Mouse (Mus musculus): ENCODE measurements at regions not wholly inside any gene's neighbourhood (a gene's known extent, or its start where the extent isn't known, plus 50 kb on each side); places are given as distances from the start of the nearest gene placed in this dataset.

- TF ChIP-seq POLR2A (IDR thresholded peaks at IDR 0.05; ENCODE audit: borderline replicate concordance, extremely low read depth, insufficient read depth, insufficient read length, poor library complexity, severe bottlenecking), result no peak
- TF ChIP-seq CTCF (IDR thresholded peaks at IDR 0.05; ENCODE audit: borderline replicate concordance, extremely low read depth, insufficient read depth, insufficient read length), result no peak
- DNase-seq (ENCODE audit: low read depth), result peak; percentile 77
Measured at GRCm38 (mm10) chr10:37694041-37694690, 555.4 kb upstream of the Marcks start.

GRCm38 (mm10) chr10:37692851-37693250 lies 554.1 kb upstream of the Marcks start:
- TF ChIP-seq POLR2A (IDR thresholded peaks at IDR 0.05; ENCODE audit: borderline replicate concordance, extremely low read depth, insufficient read depth, insufficient read length, poor library complexity, severe bottlenecking) (no peak), CTCF (IDR thresholded peaks at IDR 0.05; ENCODE audit: borderline replicate concordance, extremely low read depth, insufficient read depth, insufficient read length) (no peak)
- no peak for DNase-seq (ENCODE audit: low read depth)

GRCm38 (mm10) chr10:37691939-37692338 lies 553.2 kb upstream of the Marcks start:
- DNase-seq (ENCODE audit: low read depth), result peak; percentile 81
- TF ChIP-seq CTCF (IDR thresholded peaks at IDR 0.05; ENCODE audit: borderline replicate concordance, extremely low read depth, insufficient read depth, insufficient read length) (no peak), POLR2A (IDR thresholded peaks at IDR 0.05; ENCODE audit: borderline replicate concordance, extremely low read depth, insufficient read depth, insufficient read length, poor library complexity, severe bottlenecking) (no peak)

- TF ChIP-seq CTCF (IDR thresholded peaks at IDR 0.05; ENCODE audit: borderline replicate concordance, extremely low read depth, insufficient read depth, insufficient read length), result no peak
- no peak for TF ChIP-seq POLR2A (IDR thresholded peaks at IDR 0.05; ENCODE audit: borderline replicate concordance, extremely low read depth, insufficient read depth, insufficient read length, poor library complexity, severe bottlenecking)
- peak; percentile 70 for DNase-seq (ENCODE audit: low read depth)
Measured at GRCm38 (mm10) chr10:37683101-37683500, 544.4 kb upstream of the Marcks start.

GRCm38 (mm10) chr10:37680601-37681000 lies 541.9 kb upstream of the Marcks start:
- peak; percentile 60 for DNase-seq (ENCODE audit: low read depth)

GRCm38 (mm10) chr10:37677826-37678225 lies 539.1 kb upstream of the Marcks start:
- no peak for DNase-seq (ENCODE audit: low read depth)
- TF ChIP-seq CTCF (IDR thresholded peaks at IDR 0.05; ENCODE audit: borderline replicate concordance, extremely low read depth, insufficient read depth, insufficient read length) (no peak), POLR2A (IDR thresholded peaks at IDR 0.05; ENCODE audit: borderline replicate concordance, extremely low read depth, insufficient read depth, insufficient read length, poor library complexity, severe bottlenecking) (no peak)

More at GRCm38 (mm10) chr10:37680601-37681000, 541.9 kb upstream of the Marcks start:
- TF ChIP-seq POLR2A (IDR thresholded peaks at IDR 0.05; ENCODE audit: borderline replicate concordance, extremely low read depth, insufficient read depth, insufficient read length, poor library complexity, severe bottlenecking), result no peak
- no peak for TF ChIP-seq CTCF (IDR thresholded peaks at IDR 0.05; ENCODE audit: borderline replicate concordance, extremely low read depth, insufficient read depth, insufficient read length)

- TF ChIP-seq POLR2A (IDR thresholded peaks at IDR 0.05; ENCODE audit: borderline replicate concordance, extremely low read depth, insufficient read depth, insufficient read length, poor library complexity, severe bottlenecking) (no peak), CTCF (IDR thresholded peaks at IDR 0.05; ENCODE audit: borderline replicate concordance, extremely low read depth, insufficient read depth, insufficient read length) (no peak)
- peak; percentile 66 for DNase-seq (ENCODE audit: low read depth)
Measured at GRCm38 (mm10) chr10:37668827-37669226, 530.1 kb upstream of the Marcks start.

GRCm38 (mm10) chr10:37667031-37667745 lies 528.5 kb upstream of the Marcks start:
- DNase-seq (ENCODE audit: low read depth), result peak; percentile 77
- TF ChIP-seq POLR2A (IDR thresholded peaks at IDR 0.05; ENCODE audit: borderline replicate concordance, extremely low read depth, insufficient read depth, insufficient read length, poor library complexity, severe bottlenecking) (no peak), CTCF (IDR thresholded peaks at IDR 0.05; ENCODE audit: borderline replicate concordance, extremely low read depth, insufficient read depth, insufficient read length) (no peak)

- TF ChIP-seq POLR2A (IDR thresholded peaks at IDR 0.05; ENCODE audit: borderline replicate concordance, extremely low read depth, insufficient read depth, insufficient read length, poor library complexity, severe bottlenecking), result no peak
- peak; percentile 78 for DNase-seq (ENCODE audit: low read depth)
Measured at GRCm38 (mm10) chr10:37666535-37666934, 527.8 kb upstream of the Marcks start.

- DNase-seq (ENCODE audit: low read depth), result peak; percentile 25
- TF ChIP-seq CTCF (IDR thresholded peaks at IDR 0.05; ENCODE audit: borderline replicate concordance, extremely low read depth, insufficient read depth, insufficient read length) (no peak), POLR2A (IDR thresholded peaks at IDR 0.05; ENCODE audit: borderline replicate concordance, extremely low read depth, insufficient read depth, insufficient read length, poor library complexity, severe bottlenecking) (no peak)
Measured at GRCm38 (mm10) chr10:37637001-37637562, 498.4 kb upstream of the Marcks start.

- TF ChIP-seq POLR2A (IDR thresholded peaks at IDR 0.05; ENCODE audit: borderline replicate concordance, extremely low read depth, insufficient read depth, insufficient read length, poor library complexity, severe bottlenecking) (no peak), CTCF (IDR thresholded peaks at IDR 0.05; ENCODE audit: borderline replicate concordance, extremely low read depth, insufficient read depth, insufficient read length) (no peak)
- no peak for DNase-seq (ENCODE audit: low read depth)
Measured at GRCm38 (mm10) chr10:37636421-37636820, 497.7 kb upstream of the Marcks start.
